Mouse (Mus musculus) embryonic facial prominence, embryonic 12.5 days (tissue): ENCODE measurements around the gene Vwa3b. TPM values are rescaled to one million over a fixed set of nuclear protein-coding genes. Genes with fewer than 3 reads are reported as not detected.

ENCODE experiments used
- ATAC-seq: fragments of 200-750 bp; cut with Nextera tagmentation; 2 replicates; pipeline ENCODE4 v1.8.0; 2017; ENCODE audit not compliant: insufficient number of reproducible peaks, insufficient read depth, low FRiP score, low TSS enrichment
- H3K27ac ChIP-seq: fragments of 300-500 bp; sonication (generic); 2 replicates; pipeline ENCODE4 v1.5.1; 2016; ENCODE audit warnings: mild to moderate bottlenecking
- H3K27me3 ChIP-seq: fragments of 300-500 bp; sonication (generic); 2 replicates; pipeline ENCODE4 v1.6.1; 2016; ENCODE audit warnings: mild to moderate bottlenecking, moderate library complexity
- H3K36me3 ChIP-seq: fragments of 300-500 bp; sonication (generic); 2 replicates; pipeline ENCODE4 v1.6.1; 2016; ENCODE audit warnings: mild to moderate bottlenecking
- H3K4me1 ChIP-seq: fragments of 300-500 bp; sonication (generic); 2 replicates; pipeline ENCODE4 v1.6.1; 2016
- H3K4me2 ChIP-seq: fragments of 300-500 bp; sonication (generic); replicated peaks from 2 replicates; pipeline ENCODE4 v1.6.1; 2016; ENCODE audit warnings: mild to moderate bottlenecking, moderate library complexity
- H3K4me3 ChIP-seq: fragments of 300-500 bp; sonication (generic); 2 replicates; pipeline ENCODE4 v1.5.1; 2016; ENCODE audit warnings: mild to moderate bottlenecking
- H3K9ac ChIP-seq: fragments of 300-500 bp; sonication (generic); 2 replicates; pipeline ENCODE4 v1.6.1; 2016; ENCODE audit warnings: mild to moderate bottlenecking, moderate library complexity
- H3K9me3 ChIP-seq: fragments of 300-500 bp; sonication (generic); 2 replicates; pipeline ENCODE4 v1.6.1; 2016; ENCODE audit warnings: mild to moderate bottlenecking, moderate library complexity
- WGBS: fragments of 180-500 bp; shearing (Covaris S2); methylation state at CpG from one replicate; pipeline ENCODE4 v1.1.7; 2016; 5-methylcytosine and 5-hydroxymethylcytosine counted together
- polyA plus RNA-seq: library from polyadenylated mRNA; unstranded; fragments of >200 nt; fragmentation: Nextera tagmentation; extraction: Ambion mirVana; gene quantifications from 2 replicates; pipeline ENCODE4 v1.2.1, GENCODE M21; 2016

Vwa3b gene
- polyA plus RNA-seq, result 0.59 and 1.8 TPM in 2 replicates

- Histone ChIP-seq H3K9ac (no peak within 1 kb of the TSS), H3K27me3 (no peaks in the 10 kb centered on the region), H3K36me3 (no peaks in the 10 kb centered on the region), H3K9me3 (no peaks in the 10 kb centered on the region), H3K27ac (no peak within 1 kb of the TSS), H3K4me1 (peaks cover 9% of the 10 kb centered on the region; the same call in 1 of the 2 replicates), H3K4me2 (no peak within 1 kb of the TSS), H3K4me3 (no peak within 1 kb of the TSS)
- ATAC-seq, result no peak
- WGBS, result 68% methylated on average over 5 of the region's 5 CpGs
Observed at GRCm38 (mm10) chr1:37025962-37026686, at the start of gene Vwa3b. Gene Vwa3b, plus strand, starts transcription at chr1:37026596.

GRCm38 (mm10) chr1:36976770-36977169 lies 49.6 kb upstream of the Vwa3b start:
- 89% methylated on average over 4 of the region's 4 CpGs for WGBS
- no peak overlapping the region for H3K4me3 ChIP-seq

GRCm38 (mm10) chr1:36982191-36982961 lies 44.0 kb upstream of the Vwa3b start:
- no peak overlapping the region for H3K4me2 ChIP-seq
- H3K4me3 ChIP-seq, result no peak overlapping the region
- no peaks in the 10 kb centered on the region for H3K4me1 ChIP-seq
- H3K27ac ChIP-seq, result no peak overlapping the region
- no peak for ATAC-seq
- H3K9me3 ChIP-seq, result no peaks in the 10 kb centered on the region
- WGBS, result 86% methylated on average over 9 of the region's 9 CpGs
- H3K9ac ChIP-seq, result no peak overlapping the region
- 0 out of 2 replicates have a peak, but pooled peaks cover 8% of the 10 kb centered on the region for H3K27me3 ChIP-seq
- no peaks in the 10 kb centered on the region for H3K36me3 ChIP-seq

More at GRCm38 (mm10) chr1:36976770-36977169, 49.6 kb upstream of the Vwa3b start:
- ATAC-seq, result no peak
- Histone ChIP-seq H3K36me3 (no peaks in the 10 kb centered on the region), H3K4me1 (no peaks in the 10 kb centered on the region), H3K27ac (no peak overlapping the region), H3K4me2 (no peak overlapping the region), H3K27me3 (no peaks in the 10 kb centered on the region), H3K9me3 (no peaks in the 10 kb centered on the region), H3K9ac (no peak overlapping the region)

GRCm38 (mm10) chr1:36983754-36984153 lies 42.6 kb upstream of the Vwa3b start:
- Histone ChIP-seq H3K9me3 (no peaks in the 10 kb centered on the region), H3K4me3 (no peak overlapping the region), H3K4me1 (no peaks in the 10 kb centered on the region), H3K27me3 (0 out of 2 replicates have a peak, but pooled peaks cover 8% of the 10 kb centered on the region), H3K27ac (no peak overlapping the region), H3K4me2 (no peak overlapping the region), H3K36me3 (no peaks in the 10 kb centered on the region), H3K9ac (no peak overlapping the region)
- 19% methylated on average over 4 of the region's 4 CpGs for WGBS
- no peak for ATAC-seq

- no peak for ATAC-seq
- H3K4me1 ChIP-seq, result no peaks in the 10 kb centered on the region
- H3K27me3 ChIP-seq, result 0 out of 2 replicates have a peak, but pooled peaks cover 8% of the 10 kb centered on the region
- 31% methylated on average over 6 of the region's 6 CpGs for WGBS
- H3K9ac ChIP-seq, result no peak overlapping the region
- no peak overlapping the region for H3K4me2 ChIP-seq
- no peaks in the 10 kb centered on the region for H3K36me3 ChIP-seq
- H3K4me3 ChIP-seq, result no peak overlapping the region
- H3K9me3 ChIP-seq, result no peaks in the 10 kb centered on the region
- no peak overlapping the region for H3K27ac ChIP-seq
Observed at GRCm38 (mm10) chr1:36984406-36984805, 42.0 kb upstream of the Vwa3b start.

- Histone ChIP-seq H3K9me3 (no peaks in the 10 kb centered on the region), H3K4me2 (no peak overlapping the region), H3K4me3 (no peak overlapping the region), H3K36me3 (no peaks in the 10 kb centered on the region), H3K27me3 (0 out of 2 replicates have a peak, but pooled peaks cover 8% of the 10 kb centered on the region), H3K9ac (no peak overlapping the region), H3K27ac (no peak overlapping the region), H3K4me1 (no peaks in the 10 kb centered on the region)
- ATAC-seq, result no peak
- 40% methylated on average over 6 of the region's 6 CpGs for WGBS
Observed at GRCm38 (mm10) chr1:36985896-36986295, 40.5 kb upstream of the Vwa3b start.

- Histone ChIP-seq H3K4me1 (no peaks in the 10 kb centered on the region), H3K27ac (no peak overlapping the region), H3K4me3 (no peak overlapping the region)
Observed at GRCm38 (mm10) chr1:36986396-36987160, 39.8 kb upstream of the Vwa3b start.

GRCm38 (mm10) chr1:36987172-36988148 lies 38.9 kb upstream of the Vwa3b start:
- Histone ChIP-seq H3K9ac (no peak overlapping the region), H3K27me3 (0 out of 2 replicates have a peak, but pooled peaks cover 8% of the 10 kb centered on the region), H3K27ac (no peak overlapping the region), H3K4me3 (no peak overlapping the region), H3K9me3 (no peaks in the 10 kb centered on the region), H3K4me2 (no peak overlapping the region), H3K4me1 (no peaks in the 10 kb centered on the region), H3K36me3 (no peaks in the 10 kb centered on the region)
- WGBS, result 76% methylated on average over 10 of the region's 10 CpGs
- no peak for ATAC-seq

More at GRCm38 (mm10) chr1:36986396-36987160, 39.8 kb upstream of the Vwa3b start:
- Histone ChIP-seq H3K4me2 (no peak overlapping the region), H3K9me3 (no peaks in the 10 kb centered on the region), H3K9ac (no peak overlapping the region), H3K36me3 (no peaks in the 10 kb centered on the region), H3K27me3 (0 out of 2 replicates have a peak, but pooled peaks cover 8% of the 10 kb centered on the region)
- WGBS, result 53% methylated on average over 14 of the region's 14 CpGs
- no peak for ATAC-seq

GRCm38 (mm10) chr1:36988161-36988560 lies 38.2 kb upstream of the Vwa3b start:
- H3K27me3 ChIP-seq, result 0 out of 2 replicates have a peak, but pooled peaks cover 8% of the 10 kb centered on the region
- 76% methylated on average over 6 of the region's 6 CpGs for WGBS
- no peak for ATAC-seq
- no peaks in the 10 kb centered on the region for H3K9me3 ChIP-seq
- H3K36me3 ChIP-seq, result no peaks in the 10 kb centered on the region
- no peak overlapping the region for H3K27ac ChIP-seq
- H3K9ac ChIP-seq, result no peak overlapping the region
- no peak overlapping the region for H3K4me2 ChIP-seq
- no peak overlapping the region for H3K4me3 ChIP-seq
- no peaks in the 10 kb centered on the region for H3K4me1 ChIP-seq

GRCm38 (mm10) chr1:36988561-36988960 lies 37.8 kb upstream of the Vwa3b start:
- H3K36me3 ChIP-seq, result no peaks in the 10 kb centered on the region
- H3K27ac ChIP-seq, result no peak overlapping the region
- H3K4me2 ChIP-seq, result no peak overlapping the region
- 78% methylated on average over 6 of the region's 6 CpGs for WGBS
- no peak overlapping the region for H3K9ac ChIP-seq
- H3K27me3 ChIP-seq, result 0 out of 2 replicates have a peak, but pooled peaks cover 8% of the 10 kb centered on the region
- H3K9me3 ChIP-seq, result no peaks in the 10 kb centered on the region
- H3K4me3 ChIP-seq, result no peak overlapping the region
- no peaks in the 10 kb centered on the region for H3K4me1 ChIP-seq
- no peak for ATAC-seq
